Comparison of ENCODE assay signal across 8 mouse cellular contexts in genomic region chr19:6428501-6429200, GRCm38 (mm10). TPM values are rescaled to one million over a fixed set of nuclear protein-coding genes. Genes with fewer than 3 reads are reported as not detected.
A peak's percentile ranks its signal among the peaks of the same experiment; 100 is the strongest.
DNase-seq lines count a peak whose midpoint lies in the region; ATAC-seq and TF ChIP-seq lines count a peak whose summit lies in the region.

No protein-coding gene starts in this region.

- peak; percentile 43 for DNase-seq in kidney, postnatal 10 days
- DNase-seq in kidney, postnatal 14 days, result no peak
- DNase-seq in embryonic facial prominence, embryonic 14.5 days (ENCODE audit: low spot score), result peak; percentile 33
- DNase-seq in limb, embryonic 14.5 days (ENCODE audit: low spot score), result no peak
- no peak for DNase-seq in right cerebral cortex, adult 18-20 months
- DNase-seq in layer of hippocampus, adult 8-10 months (ENCODE audit: low spot score in 2 of 2), result no peak
- no peak for DNase-seq in gastrocnemius, postnatal 4 days (ENCODE audit: low spot score in 2 of 2)

- H3K27ac ChIP-seq in embryonic facial prominence, embryonic 14.5 days (replicated peaks; ENCODE audit: low read depth, low read length), result no peak overlapping the region
- H3K27ac ChIP-seq in limb, embryonic 14.5 days (replicated peaks; ENCODE audit: low read depth, low read length), result no peak overlapping the region
- no peak overlapping the region for H3K27ac ChIP-seq in neural tube, embryonic 14.5 days (ENCODE audit: low read depth, low read length)

- peak overlapping the region; percentile 36 for H3K4me3 ChIP-seq in embryonic facial prominence, embryonic 14.5 days (ENCODE audit: low read depth, low read length)
- H3K4me3 ChIP-seq in limb, embryonic 14.5 days (replicated peaks; ENCODE audit: low read length), result peak overlapping the region; percentile 34
- peak overlapping the region; percentile 15 for H3K4me3 ChIP-seq in neural tube, embryonic 14.5 days (ENCODE audit: low read depth, low read length)

- ATAC-seq in embryonic facial prominence, embryonic 14.5 days (ENCODE audit: low read depth), result peak; percentile 58
- no peak for ATAC-seq in limb, embryonic 14.5 days (ENCODE audit: low FRiP score, low read depth)
- peak; percentile 22; the same call in 1 of the 2 replicates for ATAC-seq in neural tube, embryonic 14.5 days (ENCODE audit: low read depth)

- no peak overlapping the region for H3K9ac ChIP-seq in embryonic facial prominence, embryonic 14.5 days (ENCODE audit: low read depth, low read length)
- H3K9ac ChIP-seq in limb, embryonic 14.5 days (ENCODE audit: low read depth, low read length, severe bottlenecking), result no peak overlapping the region
- 0 out of 2 replicates have a peak overlapping the region, but pooled peaks have one; percentile 25 for H3K9ac ChIP-seq in neural tube, embryonic 14.5 days (replicated peaks; ENCODE audit: low read depth, low read length)

- no peaks in the 10 kb centered on the region for H3K36me3 ChIP-seq in embryonic facial prominence, embryonic 14.5 days (ENCODE audit: control insufficient read depth, insufficient read depth, low read length)
- no peaks in the 10 kb centered on the region for H3K36me3 ChIP-seq in limb, embryonic 14.5 days (ENCODE audit: control insufficient read depth, insufficient read depth, low read length)
- H3K36me3 ChIP-seq in neural tube, embryonic 14.5 days (ENCODE audit: control insufficient read depth, insufficient read depth, low read length), result 0 out of 2 replicates have a peak, but pooled peaks cover 5% of the 10 kb centered on the region

- no peaks in the 10 kb centered on the region for H3K9me3 ChIP-seq in embryonic facial prominence, embryonic 14.5 days (ENCODE audit: control insufficient read depth, low read length)
- no peaks in the 10 kb centered on the region for H3K9me3 ChIP-seq in limb, embryonic 14.5 days (ENCODE audit: control insufficient read depth, low read length)
- no peaks in the 10 kb centered on the region for H3K9me3 ChIP-seq in neural tube, embryonic 14.5 days (ENCODE audit: control insufficient read depth, low read length)

- peak overlapping the region; percentile 57 for H3K4me2 ChIP-seq in embryonic facial prominence, embryonic 14.5 days (ENCODE audit: low read depth, low read length)
- peak overlapping the region; percentile 54 for H3K4me2 ChIP-seq in limb, embryonic 14.5 days (replicated peaks; ENCODE audit: low read depth, low read length, severe bottlenecking)
- H3K4me2 ChIP-seq in neural tube, embryonic 14.5 days (ENCODE audit: low read depth, low read length), result peak overlapping the region; percentile 42

- no peak for TF ChIP-seq POLR2A in limb, embryonic 14.5 days (IDR thresholded peaks at IDR 0.05; ENCODE audit: borderline replicate concordance, extremely low read depth, insufficient read depth, insufficient read length)

- peaks cover 8% of the 10 kb centered on the region for H3K4me1 ChIP-seq in embryonic facial prominence, embryonic 14.5 days (ENCODE audit: control insufficient read depth, insufficient read depth, low read length)
- H3K4me1 ChIP-seq in limb, embryonic 14.5 days (ENCODE audit: control insufficient read depth, insufficient read depth, low read length), result peaks cover 11% of the 10 kb centered on the region
- H3K4me1 ChIP-seq in neural tube, embryonic 14.5 days (ENCODE audit: control insufficient read depth, insufficient read depth, low read length), result peaks cover 56% of the 10 kb centered on the region

- H3K27me3 ChIP-seq in embryonic facial prominence, embryonic 14.5 days (replicated peaks; ENCODE audit: control insufficient read depth, insufficient read depth, low read length), result peaks cover 79% of the 10 kb centered on the region
- peaks cover 58% of the 10 kb centered on the region for H3K27me3 ChIP-seq in limb, embryonic 14.5 days (ENCODE audit: control insufficient read depth, insufficient read depth, low read length)
- H3K27me3 ChIP-seq in neural tube, embryonic 14.5 days (ENCODE audit: control insufficient read depth, insufficient read depth, low read length), result peaks cover 7% of the 10 kb centered on the region; the same call in 1 of the 2 replicates

- WGBS in embryonic facial prominence, embryonic 14.5 days, result under 1% methylated on average over 51 of the region's 60 CpGs
- WGBS in limb, embryonic 14.5 days, result 2% methylated on average over 39 of the region's 60 CpGs
- WGBS in neural tube, embryonic 14.5 days, result 1% methylated on average over 60 of the region's 60 CpGs

RNA-seq across cellular contexts. Expression of gene Nrxn2, which starts 10.1 kb away (rescaled TPM):
- polyA plus RNA-seq in embryonic facial prominence, embryonic 14.5 days (2014; fragmentation: Nextera tagmentation; extraction: Ambion mirVana), result 2.3 and 3.4 TPM in 2 replicates
- 3.6 and 6.1 TPM in 2 replicates for polyA plus RNA-seq in limb, embryonic 14.5 days (2012; rRNA removed)
- polyA plus RNA-seq in limb, embryonic 14.5 days (2014; fragmentation: Nextera tagmentation; extraction: Ambion mirVana), result 1.3 and 2.6 TPM in 2 replicates
- 46.3 and 66.5 TPM in 2 replicates for polyA plus RNA-seq in neural tube, embryonic 14.5 days (2014; fragmentation: Nextera tagmentation; extraction: Ambion mirVana)
- total RNA-seq in layer of hippocampus, adult 8-10 months (2022), result 100 to 1,000 TPM; 348 to 441 (median 390) TPM
- total RNA-seq in gastrocnemius, postnatal 4 days (2021), result 1 to 10 TPM; 3.4 to 3.7 TPM

RNA-seq across cellular contexts. Expression of gene Rasgrp2, which starts 29.5 kb away (rescaled TPM):
- polyA plus RNA-seq in embryonic facial prominence, embryonic 14.5 days (2014; fragmentation: Nextera tagmentation; extraction: Ambion mirVana), result 36.2 and 48.2 TPM in 2 replicates
- polyA plus RNA-seq in limb, embryonic 14.5 days (2012; rRNA removed), result 27.6 and 38.0 TPM in 2 replicates
- polyA plus RNA-seq in limb, embryonic 14.5 days (2014; fragmentation: Nextera tagmentation; extraction: Ambion mirVana), result 23.4 and 27.5 TPM in 2 replicates
- polyA plus RNA-seq in neural tube, embryonic 14.5 days (2014; fragmentation: Nextera tagmentation; extraction: Ambion mirVana), result 81.6 and 130 TPM in 2 replicates
- total RNA-seq in layer of hippocampus, adult 8-10 months (2022), result 10 to 100 TPM; 35.0 to 44.1 (median 40.9) TPM
- total RNA-seq in gastrocnemius, postnatal 4 days (2021), result 10 to 100 TPM; 37.4 to 40.2 TPM

RNA-seq across cellular contexts. Expression of gene Pygm, which starts 44.5 kb away (rescaled TPM):
- polyA plus RNA-seq in embryonic facial prominence, embryonic 14.5 days (2014; fragmentation: Nextera tagmentation; extraction: Ambion mirVana), result 49.5 and 84.3 TPM in 2 replicates
- polyA plus RNA-seq in limb, embryonic 14.5 days (2012; rRNA removed), result 20.5 and 23.9 TPM in 2 replicates
- polyA plus RNA-seq in limb, embryonic 14.5 days (2014; fragmentation: Nextera tagmentation; extraction: Ambion mirVana), result 17.3 and 22.8 TPM in 2 replicates
- polyA plus RNA-seq in neural tube, embryonic 14.5 days (2014; fragmentation: Nextera tagmentation; extraction: Ambion mirVana), result 4.3 and 4.4 TPM in 2 replicates
- 10 to 100 TPM; 14.2 to 19.7 (median 19.0) TPM for total RNA-seq in layer of hippocampus, adult 8-10 months (2022)
- 1,000 to 10,000 TPM; 2,079 to 2,155 TPM for total RNA-seq in gastrocnemius, postnatal 4 days (2021)

Comparison
In these comparisons a context has a peak if more than half of its experiments do, and no peak if none do; other contexts are left out.
1. DNase-seq: peak in kidney, postnatal 10 days (single experiment) and embryonic facial prominence, embryonic 14.5 days (single experiment); none in kidney, postnatal 14 days (single experiment), limb, embryonic 14.5 days (single experiment), right cerebral cortex, adult 18-20 months (single experiment), layer of hippocampus, adult 8-10 months (0 of 2) and gastrocnemius, postnatal 4 days (0 of 2).
2. Peak in every context shown above with its lines, with median percentiles within 50 percentile points of each other: H3K4me2 ChIP-seq and H3K4me3 ChIP-seq.